Mouse (Mus musculus): ENCODE results near the gene Acad12. TPM values are rescaled to one million over a fixed set of nuclear protein-coding genes. Genes with fewer than 3 reads are reported as not detected.
"Not testable (repeated sequence)": the region's sequence is repeated elsewhere in the genome, so short reads cannot be mapped to it uniquely, and the experiment has no call there.

The Acad12 gene
- polyA plus RNA-seq, 1 experiment from 2014 or later: 2.7 TPM

GRCm38 (mm10) chr5:121623241-121623640 lies 4.5 kb upstream of the Acad12 start:
- Histone ChIP-seq H3K27me3 (ENCODE audit: control insufficient read depth, insufficient read depth, low read depth, low read length) (no peaks in the 10 kb centered on the region), H3K9me3 (ENCODE audit: control insufficient read depth, low read length) (no peaks in the 10 kb centered on the region), H3K4me1 (replicated peaks; ENCODE audit: control insufficient read depth, insufficient read depth, low read length) (peaks cover 5% of the 10 kb centered on the region), H3K36me3 (ENCODE audit: control insufficient read depth, insufficient read depth, low read length) (no peaks in the 10 kb centered on the region), H3K9ac (ENCODE audit: low read length) (no peak overlapping the region), H3K27ac (ENCODE audit: low read length) (no peak overlapping the region), H3K4me2 (ENCODE audit: low read depth, low read length) (no peak overlapping the region), H3K4me3 (ENCODE audit: low read length) (no peak overlapping the region)
- WGBS: 79% methylated on average over 3 of the region's 3 CpGs
- ATAC-seq (ENCODE audit: low read depth): no peak

- no peaks in the 10 kb centered on the region for H3K36me3 ChIP-seq (ENCODE audit: control insufficient read depth, insufficient read depth, low read length)
- peaks cover 5% of the 10 kb centered on the region for H3K4me1 ChIP-seq (replicated peaks; ENCODE audit: control insufficient read depth, insufficient read depth, low read length)
- 85% methylated on average over 5 of the region's 5 CpGs for WGBS
- no peak for ATAC-seq (ENCODE audit: low read depth)
- H3K4me3 ChIP-seq (ENCODE audit: low read length): no peak overlapping the region
- no peaks in the 10 kb centered on the region for H3K9me3 ChIP-seq (ENCODE audit: control insufficient read depth, low read length)
- H3K4me2 ChIP-seq (ENCODE audit: low read depth, low read length): no peak overlapping the region
- no peak overlapping the region for H3K27ac ChIP-seq (ENCODE audit: low read length)
- H3K27me3 ChIP-seq (ENCODE audit: control insufficient read depth, insufficient read depth, low read depth, low read length): no peaks in the 10 kb centered on the region
- no peak overlapping the region for H3K9ac ChIP-seq (ENCODE audit: low read length)
Measured at GRCm38 (mm10) chr5:121621102-121621501, 2.4 kb upstream of the Acad12 start.

- not testable (repeated sequence) for H3K4me2 ChIP-seq (ENCODE audit: low read depth, low read length); ATAC-seq (ENCODE audit: low read depth); H3K27ac ChIP-seq (ENCODE audit: low read length); H3K9ac ChIP-seq (ENCODE audit: low read length); H3K36me3 ChIP-seq (ENCODE audit: control insufficient read depth, insufficient read depth, low read length); H3K4me3 ChIP-seq (ENCODE audit: low read length); H3K27me3 ChIP-seq (ENCODE audit: control insufficient read depth, insufficient read depth, low read depth, low read length); H3K4me1 ChIP-seq (replicated peaks; ENCODE audit: control insufficient read depth, insufficient read depth, low read length); H3K9me3 ChIP-seq (ENCODE audit: control insufficient read depth, low read length)
- 69% methylated on average over 3 of the region's 3 CpGs for WGBS
Measured at GRCm38 (mm10) chr5:121614921-121615320, 3.8 kb downstream of the Acad12 start.

GRCm38 (mm10) chr5:121612036-121612435 lies 6.7 kb downstream of the Acad12 start:
- no peak overlapping the region for H3K4me2 ChIP-seq (ENCODE audit: low read depth, low read length)
- no peak for ATAC-seq (ENCODE audit: low read depth)
- WGBS: 65% methylated on average over 6 of the region's 6 CpGs

GRCm38 (mm10) chr5:121609556-121610135 lies 9.1 kb downstream of the Acad12 start:
- not testable (repeated sequence) for ATAC-seq (ENCODE audit: low read depth)
- 39% methylated on average over 7 of the region's 8 CpGs for WGBS

More at GRCm38 (mm10) chr5:121612036-121612435, 6.7 kb downstream of the Acad12 start:
- H3K27ac ChIP-seq (ENCODE audit: low read length): no peak overlapping the region
- H3K36me3 ChIP-seq (ENCODE audit: control insufficient read depth, insufficient read depth, low read length): no peaks in the 10 kb centered on the region
- H3K27me3 ChIP-seq (ENCODE audit: control insufficient read depth, insufficient read depth, low read depth, low read length): no peaks in the 10 kb centered on the region
- no peaks in the 10 kb centered on the region for H3K9me3 ChIP-seq (ENCODE audit: control insufficient read depth, low read length)
- H3K4me1 ChIP-seq (replicated peaks; ENCODE audit: control insufficient read depth, insufficient read depth, low read length): no peaks in the 10 kb centered on the region
- no peak overlapping the region for H3K4me3 ChIP-seq (ENCODE audit: low read length)
- H3K9ac ChIP-seq (ENCODE audit: low read length): no peak overlapping the region

GRCm38 (mm10) chr5:121606151-121606550 lies 12.6 kb downstream of the Acad12 start:
- ATAC-seq (ENCODE audit: low read depth): no peak
- Histone ChIP-seq H3K36me3 (ENCODE audit: control insufficient read depth, insufficient read depth, low read length) (no peaks in the 10 kb centered on the region), H3K4me1 (replicated peaks; ENCODE audit: control insufficient read depth, insufficient read depth, low read length) (no peaks in the 10 kb centered on the region), H3K4me3 (ENCODE audit: low read length) (no peak overlapping the region), H3K27me3 (ENCODE audit: control insufficient read depth, insufficient read depth, low read depth, low read length) (no peaks in the 10 kb centered on the region), H3K9me3 (ENCODE audit: control insufficient read depth, low read length) (no peaks in the 10 kb centered on the region), H3K9ac (ENCODE audit: low read length) (no peak overlapping the region), H3K4me2 (ENCODE audit: low read depth, low read length) (no peak overlapping the region), H3K27ac (ENCODE audit: low read length) (no peak overlapping the region)
- 0% methylated on average over 2 of the region's 2 CpGs for WGBS

More at GRCm38 (mm10) chr5:121609556-121610135, 9.1 kb downstream of the Acad12 start:
- not testable (repeated sequence) for H3K4me1 ChIP-seq (replicated peaks; ENCODE audit: control insufficient read depth, insufficient read depth, low read length); H3K9me3 ChIP-seq (ENCODE audit: control insufficient read depth, low read length); H3K27ac ChIP-seq (ENCODE audit: low read length); H3K4me2 ChIP-seq (ENCODE audit: low read depth, low read length); H3K4me3 ChIP-seq (ENCODE audit: low read length); H3K27me3 ChIP-seq (ENCODE audit: control insufficient read depth, insufficient read depth, low read depth, low read length); H3K9ac ChIP-seq (ENCODE audit: low read length); H3K36me3 ChIP-seq (ENCODE audit: control insufficient read depth, insufficient read depth, low read length)

GRCm38 (mm10) chr5:121603815-121604214 lies 14.9 kb downstream of the Acad12 start:
- not testable (repeated sequence) for ATAC-seq (ENCODE audit: low read depth); H3K9ac ChIP-seq (ENCODE audit: low read length); H3K9me3 ChIP-seq (ENCODE audit: control insufficient read depth, low read length); H3K27ac ChIP-seq (ENCODE audit: low read length); H3K4me3 ChIP-seq (ENCODE audit: low read length); H3K27me3 ChIP-seq (ENCODE audit: control insufficient read depth, insufficient read depth, low read depth, low read length); H3K36me3 ChIP-seq (ENCODE audit: control insufficient read depth, insufficient read depth, low read length); H3K4me1 ChIP-seq (replicated peaks; ENCODE audit: control insufficient read depth, insufficient read depth, low read length); H3K4me2 ChIP-seq (ENCODE audit: low read depth, low read length)
- WGBS: 69% methylated on average over 1 of the region's 1 CpGs

GRCm38 (mm10) chr5:121601547-121602299 lies 17.0 kb downstream of the Acad12 start:
- WGBS: 20% methylated on average over 9 of the region's 9 CpGs
- peak; percentile 79 for ATAC-seq (ENCODE audit: low read depth)
- no peaks in the 10 kb centered on the region for H3K27me3 ChIP-seq (ENCODE audit: control insufficient read depth, insufficient read depth, low read depth, low read length)
- H3K9ac ChIP-seq (ENCODE audit: low read length): no peak overlapping the region
- H3K4me1 ChIP-seq (replicated peaks; ENCODE audit: control insufficient read depth, insufficient read depth, low read length): 0 out of 2 replicates have a peak, but pooled peaks cover 2% of the 10 kb centered on the region
- H3K4me2 ChIP-seq (ENCODE audit: low read depth, low read length): no peak overlapping the region
- H3K9me3 ChIP-seq (ENCODE audit: control insufficient read depth, low read length): no peaks in the 10 kb centered on the region
- no peak overlapping the region for H3K4me3 ChIP-seq (ENCODE audit: low read length)
- H3K36me3 ChIP-seq (ENCODE audit: control insufficient read depth, insufficient read depth, low read length): no peaks in the 10 kb centered on the region
- H3K27ac ChIP-seq (ENCODE audit: low read length): no peak overlapping the region

- Histone ChIP-seq H3K9ac (ENCODE audit: low read length) (no peak overlapping the region), H3K27ac (ENCODE audit: low read length) (peak overlapping the region; percentile 57; the same call in 1 of the 2 replicates), H3K4me3 (ENCODE audit: low read length) (no peak overlapping the region), H3K27me3 (ENCODE audit: control insufficient read depth, insufficient read depth, low read depth, low read length) (no peaks in the 10 kb centered on the region), H3K4me1 (replicated peaks; ENCODE audit: control insufficient read depth, insufficient read depth, low read length) (peaks cover 2% of the 10 kb centered on the region), H3K4me2 (ENCODE audit: low read depth, low read length) (no peak overlapping the region), H3K9me3 (ENCODE audit: control insufficient read depth, low read length) (no peaks in the 10 kb centered on the region), H3K36me3 (ENCODE audit: control insufficient read depth, insufficient read depth, low read length) (no peaks in the 10 kb centered on the region)
- 64% methylated on average over 13 of the region's 13 CpGs for WGBS
- peak; percentile 48; the same call in 1 of the 2 replicates for ATAC-seq (ENCODE audit: low read depth)
Measured at GRCm38 (mm10) chr5:121598871-121599610, 19.7 kb downstream of the Acad12 start.
